Mouse (Mus musculus): ENCODE data around the gene Pcna.

DNA sequence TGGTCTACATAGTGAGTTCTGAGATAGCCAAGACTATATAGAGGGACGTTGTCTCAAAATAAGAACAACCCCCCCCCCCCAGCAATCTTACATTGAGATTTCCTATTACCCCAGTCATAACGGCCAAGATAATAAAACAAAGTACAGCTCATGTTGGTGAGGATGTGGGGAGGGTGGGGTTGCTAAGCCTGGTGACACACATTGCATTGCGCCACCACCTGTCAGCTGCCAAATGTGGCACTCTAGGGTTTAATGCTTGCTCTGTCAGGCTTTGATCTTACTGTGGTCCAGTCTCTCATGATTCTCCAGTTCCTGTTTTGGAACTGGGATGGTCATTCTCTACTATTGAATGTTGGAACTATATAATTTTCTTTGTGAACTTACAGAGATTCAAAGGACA lies 49.3 kb downstream of the Pcna start:
- TF ChIP-seq CTCF (IDR thresholded peaks at IDR 0.05 in 2 of 3, conservative IDR thresholded peaks at IDR 0.05 in 1 of 3; ENCODE audit: control insufficient read depth in 1 of 3, insufficient read depth in 1 of 3, low read depth in 2 of 3, low read length in 3 of 3, poor library complexity in 1 of 3, severe bottlenecking in 1 of 3) (0 out of 6 replicates have a peak, but pooled peaks of 1 of the 3 experiments have one; percentile 8), POLR2A (IDR thresholded peaks at IDR 0.05; ENCODE audit: control insufficient read depth in 1 of 2, insufficient read depth in 1 of 2, low read depth in 1 of 2, low read length in 2 of 2, poor library complexity in 1 of 2) (no peak), JUND (IDR thresholded peaks at IDR 0.05; ENCODE audit: low read depth, low read length) (no peak), SIN3A (IDR thresholded peaks at IDR 0.05; ENCODE audit: low read length) (no peak)
